Mouse (Mus musculus) heart, adult 2 months (tissue): ENCODE results near the gene Elovl5.

Source experiments
- CTCF ChIP-seq: fragments of 200-600 bp; IDR thresholded peaks from 2 replicates; pipeline ENCODE4 v1.8.1; 2022; ENCODE audit warnings: antibody characterized with exemption, mild to moderate bottlenecking, moderate library complexity
- EP300 ChIP-seq: fragments of 200-500 bp; IDR thresholded peaks from 2 replicates; pipeline ENCODE4 v1.6.1; 2011; ENCODE audit warnings: low read depth, low read length, control low read depth; ENCODE audit not compliant: insufficient read depth

DNA sequence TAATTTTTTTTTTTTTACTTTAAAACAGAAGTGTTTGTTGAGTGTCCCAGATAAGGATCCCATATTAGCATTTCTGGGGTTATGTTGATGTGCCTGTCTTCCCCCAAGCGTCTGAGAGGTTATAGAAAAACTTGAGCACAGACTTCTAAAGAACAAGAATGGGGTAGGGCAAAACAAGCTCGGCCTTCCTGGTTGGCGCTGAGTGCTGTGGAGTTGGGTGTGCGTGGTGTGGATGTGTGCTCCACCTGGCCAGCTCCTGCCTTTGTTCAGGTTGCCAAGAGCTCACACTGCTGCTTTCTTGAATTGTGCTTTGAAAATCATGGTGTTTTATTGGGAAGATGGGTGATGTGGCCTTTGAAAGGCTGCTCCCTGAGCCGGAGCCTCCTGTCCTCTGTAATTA, 48.1 kb downstream of the Elovl5 start:
- no peak for TF ChIP-seq EP300
- TF ChIP-seq CTCF, result no peak
